Mouse (Mus musculus) limb, embryonic 10.5 days (tissue): ENCODE measurements around the gene Dnase2b. TPM values are rescaled to one million over a fixed set of nuclear protein-coding genes. Genes with fewer than 3 reads are reported as not detected.

Experiments
- DNase-seq: peaks from one replicate; pipeline ENCODE4 v3.0.0-alpha.2; 2017; ENCODE audit warnings: low spot score
- H3K27ac ChIP-seq: fragments of 300-500 bp; sonication (generic); 2 replicates; pipeline ENCODE4 v1.5.1; 2016; ENCODE audit warnings: mild to moderate bottlenecking
- H3K27me3 ChIP-seq: fragments of 300-500 bp; sonication (generic); 2 replicates; pipeline ENCODE4 v1.6.1; 2016; ENCODE audit warnings: low read depth, mild to moderate bottlenecking; ENCODE audit not compliant: poor library complexity, severe bottlenecking
- H3K36me3 ChIP-seq: fragments of 300-500 bp; sonication (generic); 2 replicates; pipeline ENCODE4 v1.6.1; 2016; ENCODE audit warnings: mild to moderate bottlenecking, moderate library complexity
- H3K4me1 ChIP-seq: fragments of 300-500 bp; sonication (generic); 2 replicates; pipeline ENCODE4 v1.6.1; 2016
- H3K4me3 ChIP-seq: fragments of 300-500 bp; sonication (generic); 2 replicates; pipeline ENCODE4 v1.5.1; 2016; ENCODE audit warnings: mild to moderate bottlenecking, moderate library complexity
- H3K9me3 ChIP-seq: fragments of 300-500 bp; sonication (generic); replicated peaks from 2 replicates; pipeline ENCODE4 v1.6.1; 2016; ENCODE audit warnings: mild to moderate bottlenecking
- WGBS: fragments of 180-500 bp; shearing (Covaris S2); methylation state at CpG from one replicate; pipeline ENCODE4 v1.1.7; 2016; 5-methylcytosine and 5-hydroxymethylcytosine counted together
- polyA plus RNA-seq: library from polyadenylated mRNA; unstranded; fragments of >200 nt; fragmentation: Nextera tagmentation; extraction: Ambion mirVana; gene quantifications from 2 replicates; pipeline ENCODE4 v1.2.1, GENCODE M21; 2016

Gene Dnase2b
- polyA plus RNA-seq, 1 experiment from 2014 or later = 0.05 TPM

- H3K27me3 ChIP-seq = no peaks in the 10 kb centered on the region
- H3K36me3 ChIP-seq = no peaks in the 10 kb centered on the region
- no peak for DNase-seq
- no peaks in the 10 kb centered on the region for H3K4me1 ChIP-seq
- no peak overlapping the region for H3K4me3 ChIP-seq
- no peak overlapping the region for H3K27ac ChIP-seq
- H3K9me3 ChIP-seq = no peaks in the 10 kb centered on the region
- WGBS = 84% methylated on average over 5 of the region's 5 CpGs
Measured at GRCm38 (mm10) chr3:146632506-146632905, 17.1 kb upstream of the Dnase2b start.

GRCm38 (mm10) chr3:146628227-146628982 lies 13.0 kb upstream of the Dnase2b start:
- H3K9me3 ChIP-seq = no peaks in the 10 kb centered on the region
- no peak overlapping the region for H3K27ac ChIP-seq
- no peak overlapping the region for H3K4me3 ChIP-seq
- 79% methylated on average over 8 of the region's 8 CpGs for WGBS
- no peaks in the 10 kb centered on the region for H3K36me3 ChIP-seq
- no peaks in the 10 kb centered on the region for H3K4me1 ChIP-seq
- no peak for DNase-seq
- no peaks in the 10 kb centered on the region for H3K27me3 ChIP-seq

- no peaks in the 10 kb centered on the region for H3K27me3 ChIP-seq
- no peaks in the 10 kb centered on the region for H3K4me1 ChIP-seq
- WGBS = 95% methylated on average over 4 of the region's 4 CpGs
- no peaks in the 10 kb centered on the region for H3K36me3 ChIP-seq
- no peaks in the 10 kb centered on the region for H3K9me3 ChIP-seq
- DNase-seq = no peak
- no peak overlapping the region for H3K27ac ChIP-seq
- H3K4me3 ChIP-seq = no peak overlapping the region
Measured at GRCm38 (mm10) chr3:146625766-146626165, 10.4 kb upstream of the Dnase2b start.

GRCm38 (mm10) chr3:146621966-146622365 lies 6.6 kb upstream of the Dnase2b start:
- DNase-seq = no peak
- 90% methylated on average over 11 of the region's 11 CpGs for WGBS
- no peak overlapping the region for H3K4me3 ChIP-seq
- no peaks in the 10 kb centered on the region for H3K36me3 ChIP-seq
- H3K9me3 ChIP-seq = no peaks in the 10 kb centered on the region
- H3K27me3 ChIP-seq = no peaks in the 10 kb centered on the region
- H3K27ac ChIP-seq = no peak overlapping the region
- H3K4me1 ChIP-seq = no peaks in the 10 kb centered on the region

GRCm38 (mm10) chr3:146620555-146621249 lies 5.3 kb upstream of the Dnase2b start:
- 91% methylated on average over 14 of the region's 14 CpGs for WGBS
- Histone ChIP-seq H3K9me3 (no peaks in the 10 kb centered on the region), H3K4me1 (no peaks in the 10 kb centered on the region), H3K27ac (no peak overlapping the region), H3K36me3 (no peaks in the 10 kb centered on the region), H3K27me3 (no peaks in the 10 kb centered on the region), H3K4me3 (no peak overlapping the region)
- DNase-seq = no peak

GRCm38 (mm10) chr3:146620101-146620500 lies 4.7 kb upstream of the Dnase2b start:
- H3K36me3 ChIP-seq = no peaks in the 10 kb centered on the region
- H3K27me3 ChIP-seq = no peaks in the 10 kb centered on the region
- no peaks in the 10 kb centered on the region for H3K9me3 ChIP-seq
- DNase-seq = no peak
- H3K4me1 ChIP-seq = no peaks in the 10 kb centered on the region
- H3K4me3 ChIP-seq = no peak overlapping the region
- 91% methylated on average over 10 of the region's 10 CpGs for WGBS
- H3K27ac ChIP-seq = no peak overlapping the region

- Histone ChIP-seq H3K9me3 (no peaks in the 10 kb centered on the region), H3K36me3 (no peaks in the 10 kb centered on the region), H3K27me3 (no peaks in the 10 kb centered on the region), H3K27ac (no peak overlapping the region), H3K4me1 (no peaks in the 10 kb centered on the region), H3K4me3 (no peak overlapping the region)
- DNase-seq = no peak
- WGBS = 81% methylated on average over 4 of the region's 4 CpGs
Measured at GRCm38 (mm10) chr3:146618357-146618756, 3.0 kb upstream of the Dnase2b start.

- H3K4me1 ChIP-seq = no peaks in the 10 kb centered on the region
- no peak for DNase-seq
- H3K27ac ChIP-seq = no peak overlapping the region
- no peaks in the 10 kb centered on the region for H3K9me3 ChIP-seq
- H3K36me3 ChIP-seq = no peaks in the 10 kb centered on the region
- H3K4me3 ChIP-seq = no peak overlapping the region
- H3K27me3 ChIP-seq = no peaks in the 10 kb centered on the region
Measured at GRCm38 (mm10) chr3:146617946-146618345, 2.5 kb upstream of the Dnase2b start.

GRCm38 (mm10) chr3:146616533-146617283 lies 1.3 kb upstream of the Dnase2b start:
- WGBS = 81% methylated on average over 5 of the region's 5 CpGs

GRCm38 (mm10) chr3:146611821-146612220 lies 3.6 kb downstream of the Dnase2b start:
- no peaks in the 10 kb centered on the region for H3K9me3 ChIP-seq
- no peaks in the 10 kb centered on the region for H3K27me3 ChIP-seq
- no peak for DNase-seq
- H3K27ac ChIP-seq = no peak overlapping the region
- 93% methylated on average over 4 of the region's 4 CpGs for WGBS
- H3K4me3 ChIP-seq = no peak overlapping the region
- no peaks in the 10 kb centered on the region for H3K4me1 ChIP-seq
- no peaks in the 10 kb centered on the region for H3K36me3 ChIP-seq

More at GRCm38 (mm10) chr3:146616533-146617283, 1.3 kb upstream of the Dnase2b start:
- H3K4me3 ChIP-seq = no peak overlapping the region
- no peak for DNase-seq
- H3K9me3 ChIP-seq = no peaks in the 10 kb centered on the region
- no peaks in the 10 kb centered on the region for H3K27me3 ChIP-seq
- H3K27ac ChIP-seq = no peak overlapping the region
- no peaks in the 10 kb centered on the region for H3K36me3 ChIP-seq
- no peaks in the 10 kb centered on the region for H3K4me1 ChIP-seq

- H3K36me3 ChIP-seq = no peaks in the 10 kb centered on the region
- H3K4me1 ChIP-seq = no peaks in the 10 kb centered on the region
- H3K27me3 ChIP-seq = no peaks in the 10 kb centered on the region
- H3K9me3 ChIP-seq = no peaks in the 10 kb centered on the region
- DNase-seq = no peak
- 88% methylated on average over 4 of the region's 4 CpGs for WGBS
- H3K4me3 ChIP-seq = no peak overlapping the region
- H3K27ac ChIP-seq = no peak overlapping the region
Measured at GRCm38 (mm10) chr3:146611261-146611660, 4.1 kb downstream of the Dnase2b start.

- H3K27me3 ChIP-seq = no peaks in the 10 kb centered on the region
- H3K27ac ChIP-seq = no peak overlapping the region
- no peaks in the 10 kb centered on the region for H3K36me3 ChIP-seq
- H3K4me1 ChIP-seq = no peaks in the 10 kb centered on the region
- no peaks in the 10 kb centered on the region for H3K9me3 ChIP-seq
- no peak for DNase-seq
- WGBS = 89% methylated on average over 10 of the region's 10 CpGs
- no peak overlapping the region for H3K4me3 ChIP-seq
Measured at GRCm38 (mm10) chr3:146610322-146610721, 5.1 kb downstream of the Dnase2b start.

GRCm38 (mm10) chr3:146607368-146607767 lies 8.0 kb downstream of the Dnase2b start:
- no peaks in the 10 kb centered on the region for H3K36me3 ChIP-seq
- H3K27ac ChIP-seq = no peak overlapping the region
- no peaks in the 10 kb centered on the region for H3K4me1 ChIP-seq
- 66% methylated on average over 1 of the region's 1 CpGs for WGBS
- no peak for DNase-seq
- no peak overlapping the region for H3K4me3 ChIP-seq
- H3K27me3 ChIP-seq = no peaks in the 10 kb centered on the region
- no peaks in the 10 kb centered on the region for H3K9me3 ChIP-seq
